Mouse (Mus musculus): Measurements from ENCODE around the gene Stkld1.

DNA sequence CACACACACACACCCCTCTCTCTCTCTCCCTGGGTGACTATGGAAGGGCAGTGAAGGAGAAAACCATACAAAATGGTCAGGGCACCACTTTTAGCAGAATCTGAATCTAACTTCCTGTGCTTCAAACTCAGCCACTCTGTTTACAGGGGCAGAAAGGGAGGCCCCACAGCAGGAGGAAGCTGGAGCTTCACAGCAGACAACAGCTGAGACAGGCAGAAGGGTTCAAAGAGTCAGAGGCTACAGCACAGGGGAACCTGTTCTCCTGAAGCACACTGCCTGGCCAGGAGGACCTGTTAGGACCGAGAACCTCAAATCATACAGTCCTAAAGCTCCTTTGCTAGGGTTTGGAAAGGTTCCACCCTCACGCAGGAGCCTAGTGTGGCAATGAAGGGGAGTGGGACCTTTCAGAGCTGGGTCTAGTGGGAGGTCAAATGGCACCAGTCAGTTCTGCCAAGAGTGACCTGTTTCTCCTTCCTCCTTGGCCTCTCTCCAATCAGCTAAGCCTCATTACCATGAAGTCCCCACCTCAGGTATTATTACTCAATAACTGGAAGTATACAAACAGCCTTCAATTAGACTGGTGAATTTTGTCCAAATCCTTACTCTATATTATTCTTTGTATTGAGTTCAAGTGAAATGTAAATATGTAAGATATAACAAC lies 21.0 kb downstream of the Stkld1 start:
- TF ChIP-seq CTCF (IDR thresholded peaks at IDR 0.05) (no peak), EP300 (IDR thresholded peaks at IDR 0.05) (no peak)

All from lung, postnatal 0 days (tissue).